Mouse (Mus musculus) neutrophil, adult 5-6 weeks (primary cell): ENCODE results near the gene Slc39a11. TPM values are rescaled to one million over a fixed set of nuclear protein-coding genes. Genes with fewer than 3 reads are reported as not detected.

ENCODE experiments used
- ATAC-seq: fragments of 151-379, 151-347 bp; 2 replicates; pipeline ENCODE4 v1.8.0; 2017; ENCODE audit warnings: mild to moderate bottlenecking, moderate TSS enrichment; ENCODE audit not compliant: insufficient number of reproducible peaks, poor library complexity, low FRiP score, severe bottlenecking; ENCODE audit errors: extremely low read depth
- total RNA-seq: library from RNA; stranded (forward); fragments of 200-1000 nt; gene quantifications from 2 replicates; pipeline ENCODE4 v1.2.3, GENCODE M21; 2017

The Slc39a11 gene
- total RNA-seq, 1 experiment from 2014 or later = 3.3 TPM

GRCm38 (mm10) chr11:113504459-113505062, 145.3 kb downstream of the Slc39a11 start:
- no peak for ATAC-seq

DNA sequence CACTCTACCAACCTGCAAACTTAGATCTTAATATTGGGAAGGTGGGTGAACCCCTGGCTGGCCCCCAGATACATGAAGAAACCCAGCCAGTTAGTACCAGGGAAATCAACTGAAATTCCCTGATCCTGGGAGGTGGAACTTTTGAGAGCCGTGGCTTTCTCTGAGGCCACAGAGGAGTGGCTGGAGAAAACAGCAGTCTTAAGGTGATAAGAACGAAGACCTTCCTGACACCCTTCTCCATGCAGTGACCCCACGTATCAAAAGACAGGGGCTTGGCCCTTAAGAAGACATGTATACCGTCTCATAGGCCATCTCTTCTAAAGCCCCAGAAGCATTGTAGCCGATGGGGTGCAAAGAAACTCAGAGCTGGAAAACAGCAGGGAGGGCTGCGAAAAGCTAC, 146.9 kb downstream of the Slc39a11 start:
- ATAC-seq = no peak

DNA sequence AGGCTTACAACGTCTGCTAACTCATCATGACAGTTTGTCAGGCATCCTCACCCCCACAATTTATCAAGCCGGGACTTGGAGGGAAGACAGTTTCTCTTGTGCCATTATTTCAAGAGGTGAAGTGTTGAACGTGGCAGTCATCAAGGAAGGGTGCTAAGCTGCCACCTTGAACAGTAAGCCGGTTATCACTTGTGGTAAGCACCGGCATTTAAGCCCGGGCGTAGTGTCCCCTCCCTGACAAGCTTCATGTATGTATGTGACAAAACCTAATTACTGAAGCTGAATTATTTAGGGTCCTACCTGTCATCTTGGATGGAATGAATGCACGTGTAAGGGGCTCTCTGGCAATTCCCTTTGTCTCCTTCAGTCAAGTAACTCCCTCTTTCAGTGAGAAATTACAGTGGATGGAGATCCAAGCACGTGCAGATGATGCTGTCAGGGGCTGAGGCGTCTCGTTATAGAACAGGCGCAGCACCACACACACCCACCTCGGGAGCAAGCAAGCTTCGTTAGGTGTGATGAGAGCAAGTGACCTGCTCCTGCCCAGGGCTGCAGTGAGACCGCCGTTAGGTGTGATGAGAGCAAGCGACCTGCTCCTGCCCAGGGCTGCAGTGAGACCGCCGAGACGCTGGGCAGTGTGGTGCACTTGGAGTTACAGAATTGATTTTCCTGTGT, 149.1 kb downstream of the Slc39a11 start:
- ATAC-seq = no peak

- peak; percentile 81 for ATAC-seq
Measured at GRCm38 (mm10) chr11:113498889-113499288, 151.0 kb downstream of the Slc39a11 start.

DNA sequence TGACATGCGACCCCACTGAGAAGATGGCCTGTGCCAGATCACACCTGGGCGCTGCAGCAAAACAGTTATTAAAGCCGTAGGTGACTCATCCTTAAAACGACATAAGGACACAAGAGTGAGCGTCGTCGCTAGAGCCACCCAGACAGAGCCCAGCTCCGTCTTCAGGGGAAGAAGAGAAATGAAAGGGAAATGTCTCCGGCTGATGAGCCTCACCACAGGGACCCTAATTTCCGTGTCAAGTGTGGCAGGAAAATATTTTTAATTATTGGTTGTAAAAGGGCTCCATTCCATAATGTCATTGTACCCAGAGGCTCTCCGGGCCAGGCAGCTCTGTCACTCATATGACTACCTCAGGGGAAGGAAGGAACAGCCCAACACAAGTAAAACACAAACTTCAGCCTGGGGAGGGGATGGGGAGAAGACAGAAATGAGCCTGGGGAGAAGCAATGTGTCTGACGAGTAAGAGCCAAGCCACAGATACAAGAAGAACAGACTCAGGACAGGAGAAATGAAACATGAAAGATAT, 155.8 kb downstream of the Slc39a11 start:
- ATAC-seq = no peak

- ATAC-seq = no peak
Measured at GRCm38 (mm10) chr11:113490530-113491520, 159.1 kb downstream of the Slc39a11 start.

DNA sequence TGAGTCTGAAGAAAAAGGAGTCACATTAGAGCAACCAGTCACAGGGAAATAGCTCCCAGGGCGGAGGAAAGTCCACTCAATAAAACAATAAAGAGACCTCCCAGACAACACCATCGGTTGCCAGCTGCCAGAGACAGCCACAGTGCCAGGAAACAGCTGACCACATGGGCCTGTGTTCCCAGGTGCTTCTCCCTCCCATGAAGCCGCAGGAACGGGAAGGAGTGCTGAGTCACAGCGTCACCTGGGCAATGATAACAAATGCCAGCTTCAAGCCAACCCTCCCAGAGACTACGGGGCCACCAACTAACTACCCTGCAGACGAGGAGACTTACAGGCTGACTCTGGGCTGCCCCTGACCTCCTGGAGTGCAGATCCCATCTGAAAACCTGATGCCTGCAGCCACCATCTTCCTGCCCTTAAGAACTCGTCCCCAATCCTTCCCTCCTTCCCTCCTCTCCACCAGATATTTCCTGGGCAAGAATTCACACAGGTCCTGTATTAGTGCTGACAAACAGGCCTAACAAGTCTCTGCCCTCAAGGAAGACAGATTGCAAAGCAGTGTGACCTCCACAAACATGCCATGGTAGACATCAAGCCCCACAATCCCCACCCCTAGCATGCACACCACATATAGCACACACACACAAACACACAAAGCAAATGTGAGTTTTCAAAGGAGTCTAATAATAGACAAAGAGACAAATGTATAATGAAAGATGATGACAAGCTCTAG, 162.1 kb downstream of the Slc39a11 start:
- no peak for ATAC-seq

- no peak for ATAC-seq
Measured at GRCm38 (mm10) chr11:113484037-113484436, 165.8 kb downstream of the Slc39a11 start.

DNA sequence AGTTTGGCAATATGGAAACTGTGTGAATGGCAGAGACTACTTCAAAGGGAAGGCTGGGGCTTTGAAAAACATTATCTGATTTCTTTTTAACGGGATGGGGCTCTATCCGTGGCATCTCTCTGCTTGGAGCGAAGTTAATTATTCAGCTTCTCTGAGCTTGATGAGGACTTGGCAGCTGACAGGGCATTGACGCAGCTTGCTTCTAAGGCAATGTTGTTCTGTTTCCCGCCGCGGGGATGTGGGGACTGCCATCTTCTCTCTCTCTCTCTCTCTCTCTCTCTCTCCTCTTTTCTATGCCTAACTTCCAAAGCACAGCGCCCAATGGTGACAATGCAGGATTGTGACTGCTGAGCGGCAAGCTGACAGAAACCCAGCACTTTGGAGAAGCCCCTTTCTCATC, 172.3 kb downstream of the Slc39a11 start:
- ATAC-seq = no peak

DNA sequence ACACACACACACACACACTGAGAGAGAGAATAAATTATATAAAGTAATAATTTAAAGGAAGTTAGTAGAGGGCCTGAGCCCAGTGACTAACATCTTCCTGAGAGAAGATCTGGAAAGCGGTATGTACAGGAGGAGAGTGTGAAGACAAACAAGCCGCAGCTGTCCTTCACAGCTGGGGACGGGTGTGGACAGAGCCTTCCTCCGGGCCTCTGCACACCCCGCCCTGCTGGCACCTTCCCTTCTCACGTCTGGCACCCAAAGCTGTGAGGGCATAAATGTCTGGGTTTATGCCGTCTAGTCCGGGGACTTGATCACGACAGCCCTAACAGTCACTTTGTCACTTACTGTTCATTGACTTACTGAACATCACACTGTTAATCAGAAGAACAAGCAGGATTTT, 173.2 kb downstream of the Slc39a11 start:
- no peak for ATAC-seq

- no peak for ATAC-seq
Measured at GRCm38 (mm10) chr11:113475491-113475890, 174.4 kb downstream of the Slc39a11 start.

- no peak for ATAC-seq
Measured at GRCm38 (mm10) chr11:113473998-113474534, 175.8 kb downstream of the Slc39a11 start.

DNA sequence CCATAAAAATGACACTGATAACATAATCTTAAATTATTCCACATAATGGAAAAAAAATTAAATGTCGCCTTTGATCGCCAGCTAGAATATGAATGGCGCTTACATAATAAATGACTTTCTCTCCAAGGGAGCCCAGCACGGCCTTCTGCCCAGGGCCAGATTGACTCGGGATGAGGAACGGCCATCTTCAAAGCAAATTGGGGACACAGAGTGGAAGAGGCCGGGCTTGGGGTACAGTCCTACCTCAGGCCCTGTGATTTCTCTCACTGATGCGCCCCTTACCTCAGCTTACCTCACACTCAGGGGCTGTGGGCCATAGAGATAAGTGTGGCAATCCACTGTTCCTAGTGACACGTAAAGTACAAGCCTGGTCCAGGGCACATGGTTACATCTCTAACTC, 177.9 kb downstream of the Slc39a11 start:
- ATAC-seq = no peak

- no peak for ATAC-seq
Measured at GRCm38 (mm10) chr11:113469919-113470785, 179.7 kb downstream of the Slc39a11 start.

GRCm38 (mm10) chr11:113468016-113468415, 181.9 kb downstream of the Slc39a11 start:
- no peak for ATAC-seq

GRCm38 (mm10) chr11:113467313-113467811, 182.5 kb downstream of the Slc39a11 start:
- no peak for ATAC-seq

DNA sequence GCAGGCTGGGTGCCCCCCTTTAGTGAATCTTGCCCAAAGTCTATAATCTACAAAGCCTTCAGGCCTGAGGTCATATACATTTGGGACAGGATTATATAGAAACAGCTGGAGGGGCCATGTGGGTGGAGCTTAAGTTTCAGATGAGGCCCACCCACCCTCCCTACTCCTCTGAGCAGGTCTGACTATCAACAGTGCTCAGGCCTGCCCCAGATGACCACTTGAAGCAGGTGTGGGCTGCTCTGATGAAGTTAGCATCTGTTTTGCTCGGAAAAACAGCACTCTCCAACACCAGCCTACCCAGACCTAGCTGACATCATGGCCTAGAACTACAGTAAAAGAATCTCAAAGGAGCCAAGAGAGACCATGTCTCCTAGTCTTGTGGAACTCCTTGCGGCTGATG, 189.8 kb downstream of the Slc39a11 start:
- ATAC-seq = no peak
